In the genomic region with DNA sequence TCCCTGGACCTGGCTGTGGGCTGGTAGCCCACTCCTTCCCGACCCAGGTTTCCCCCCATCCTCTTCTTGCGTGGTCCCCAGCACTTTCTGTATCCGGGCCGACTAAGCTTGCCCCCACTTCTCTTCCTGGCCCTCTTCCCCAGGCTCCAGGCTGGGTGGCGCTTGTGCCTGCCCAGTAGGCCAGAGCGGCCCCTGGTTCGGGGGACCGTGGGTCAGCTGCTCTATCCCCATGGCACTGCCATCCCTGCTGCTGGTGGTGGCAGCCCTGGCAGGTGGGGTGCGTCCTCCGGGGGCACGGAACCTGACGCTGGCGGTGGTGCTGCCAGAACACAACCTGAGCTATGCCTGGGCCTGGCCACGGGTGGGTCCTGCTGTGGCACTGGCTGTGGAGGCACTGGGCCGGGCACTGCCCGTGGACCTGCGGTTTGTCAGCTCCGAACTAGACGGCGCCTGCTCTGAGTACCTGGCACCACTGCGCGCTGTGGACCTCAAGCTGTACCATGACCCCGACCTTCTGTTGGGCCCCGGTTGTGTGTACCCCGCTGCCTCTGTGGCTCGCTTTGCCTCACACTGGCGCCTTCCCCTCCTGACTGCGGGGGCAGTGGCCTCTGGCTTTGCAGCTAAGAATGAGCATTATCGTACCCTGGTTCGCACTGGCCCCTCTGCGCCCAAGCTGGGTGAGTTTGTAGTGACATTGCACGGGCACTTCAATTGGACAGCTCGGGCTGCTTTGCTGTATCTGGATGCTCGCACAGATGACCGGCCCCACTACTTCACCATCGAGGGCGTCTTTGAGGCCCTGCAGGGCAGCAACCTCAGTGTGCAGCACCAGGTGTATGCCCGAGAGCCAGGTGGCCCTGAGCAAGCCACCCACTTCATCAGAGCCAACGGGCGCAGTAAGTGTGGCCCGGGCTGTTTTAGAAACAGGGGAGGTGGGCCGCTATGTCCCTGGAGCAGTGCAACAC, we compare ENCODE assay signal across 8 mouse cellular contexts. TPM values are rescaled to one million over a fixed set of nuclear protein-coding genes. Genes with fewer than 3 reads are reported as not detected.
DNase-seq lines count a peak whose midpoint lies in the region; ATAC-seq and TF ChIP-seq lines count a peak whose summit lies in the region.

No protein-coding gene starts in this region.

- no peaks in the 10 kb centered on the region for H3K36me3 ChIP-seq in forebrain, embryonic 14.5 days (ENCODE audit: control insufficient read depth, insufficient read depth, low read length)
- H3K36me3 ChIP-seq in intestine, postnatal 0 days (ENCODE audit: control insufficient read depth, insufficient read depth): no peaks in the 10 kb centered on the region
- H3K36me3 ChIP-seq in midbrain, embryonic 11.5 days (ENCODE audit: control insufficient read depth, insufficient read depth, low read length): no peaks in the 10 kb centered on the region

- no peaks in the 10 kb centered on the region for H3K27me3 ChIP-seq in forebrain, embryonic 14.5 days (replicated peaks; ENCODE audit: control insufficient read depth, insufficient read depth, low read length)
- H3K27me3 ChIP-seq in intestine, postnatal 0 days (replicated peaks; ENCODE audit: control insufficient read depth, insufficient read depth, low read length): peaks cover 16% of the 10 kb centered on the region; the same call in 1 of the 2 replicates
- H3K27me3 ChIP-seq in midbrain, embryonic 11.5 days (ENCODE audit: control insufficient read depth, insufficient read depth, low read length): peaks cover 13% of the 10 kb centered on the region

- H3K4me2 ChIP-seq in forebrain, embryonic 14.5 days (ENCODE audit: low read length): peak overlapping the region; percentile 83
- H3K4me2 ChIP-seq in intestine, postnatal 0 days (replicated peaks; ENCODE audit: low read depth): peak overlapping the region; percentile 82
- H3K4me2 ChIP-seq in midbrain, embryonic 11.5 days: peak overlapping the region; percentile 81

- TF ChIP-seq POLR2A in lung, adult 2 months (IDR thresholded peaks at IDR 0.05; ENCODE audit: borderline replicate concordance, extremely low read depth, low read depth, low read length): no peak

- no peak for DNase-seq in lung, adult 2 months
- no peak for DNase-seq in lung, postnatal 25 days (ENCODE audit: low spot score)
- DNase-seq in cerebellum, adult 11 months: peak; percentile 58
- peak; percentile 1 for DNase-seq in forebrain, embryonic 14.5 days (ENCODE audit: low spot score)
- no peak for DNase-seq in midbrain, embryonic 11.5 days (ENCODE audit: low spot score, missing footprints)
- DNase-seq in thymus, postnatal 25 days: no peak

- peaks cover 4% of the 10 kb centered on the region; the same call in 1 of the 2 replicates for H3K4me1 ChIP-seq in lung, adult 2 months (ENCODE audit: control insufficient read depth, insufficient read depth, low read length)
- peaks cover 14% of the 10 kb centered on the region for H3K4me1 ChIP-seq in forebrain, embryonic 14.5 days (ENCODE audit: control insufficient read depth, insufficient read depth, low read length)
- no peaks in the 10 kb centered on the region for H3K4me1 ChIP-seq in intestine, postnatal 0 days (replicated peaks; ENCODE audit: control insufficient read depth, insufficient read depth, low read length)
- H3K4me1 ChIP-seq in midbrain, embryonic 11.5 days (ENCODE audit: control insufficient read depth, insufficient read depth, low read length): peaks cover 21% of the 10 kb centered on the region

- no peaks in the 10 kb centered on the region for H3K9me3 ChIP-seq in forebrain, embryonic 14.5 days (replicated peaks; ENCODE audit: control insufficient read depth, low read length)
- H3K9me3 ChIP-seq in intestine, postnatal 0 days (ENCODE audit: control insufficient read depth): no peaks in the 10 kb centered on the region
- no peaks in the 10 kb centered on the region for H3K9me3 ChIP-seq in midbrain, embryonic 11.5 days (ENCODE audit: control insufficient read depth, low read length)

- H3K27ac ChIP-seq in forebrain, embryonic 14.5 days (ENCODE audit: low read depth, low read length): 0 out of 2 replicates have a peak overlapping the region, but pooled peaks have one; percentile 77
- H3K27ac ChIP-seq in intestine, postnatal 0 days (ENCODE audit: low read depth, low read length): peak overlapping the region; percentile 75; the same call in 1 of the 2 replicates
- no peak overlapping the region for H3K27ac ChIP-seq in midbrain, embryonic 11.5 days (ENCODE audit: low read depth, low read length)

- TF ChIP-seq CTCF in lung, adult 2 months (IDR thresholded peaks at IDR 0.05; ENCODE audit: insufficient read depth, low read length): no peak
- TF ChIP-seq CTCF in intestine, postnatal 0 days (IDR thresholded peaks at IDR 0.05; ENCODE audit: low read depth): no peak

- WGBS in lung, adult 2 months: 65% methylated on average over 42 of the region's 42 CpGs
- WGBS in forebrain, embryonic 14.5 days: 53% methylated on average over 42 of the region's 42 CpGs
- WGBS in intestine, postnatal 0 days: 57% methylated on average over 42 of the region's 42 CpGs
- 42% methylated on average over 42 of the region's 42 CpGs for WGBS in midbrain, embryonic 11.5 days

- H3K4me3 ChIP-seq in lung, adult 2 months (replicated peaks; ENCODE audit: extremely low read depth, low read depth, low read length): peak overlapping the region; percentile 62
- H3K4me3 ChIP-seq in forebrain, embryonic 14.5 days (ENCODE audit: low read depth, low read length): peak overlapping the region; percentile 62
- peak overlapping the region; percentile 56 for H3K4me3 ChIP-seq in intestine, postnatal 0 days (ENCODE audit: low read depth, low read length)
- H3K4me3 ChIP-seq in midbrain, embryonic 11.5 days (ENCODE audit: low read depth, low read length): peak overlapping the region; percentile 60

- H3K9ac ChIP-seq in forebrain, embryonic 14.5 days (ENCODE audit: low read length): peak overlapping the region; percentile 95
- peak overlapping the region; percentile 69 for H3K9ac ChIP-seq in intestine, postnatal 0 days (ENCODE audit: low read depth, low read length)
- peak overlapping the region; percentile 89 for H3K9ac ChIP-seq in midbrain, embryonic 11.5 days (ENCODE audit: low read length)

- ATAC-seq in forebrain, embryonic 14.5 days: peak; percentile 8; the same call in 1 of the 2 replicates
- no peak; the same call in 1 of the 2 replicates for ATAC-seq in intestine, postnatal 0 days
- peak; percentile 5; the same call in 1 of the 2 replicates for ATAC-seq in midbrain, embryonic 11.5 days (ENCODE audit: low FRiP score)
- no peak for ATAC-seq in megakaryocyte-erythroid progenitor cell, adult 5-6 weeks (replicated peaks; ENCODE audit: low FRiP score, low TSS enrichment, poor library complexity, severe bottlenecking)

RNA-seq across cellular contexts. Expression of a gene that starts 0.5 kb away (rescaled TPM):
- 77.5 and 97.5 TPM in 2 replicates for polyA plus RNA-seq in lung, adult 2 months (2012; rRNA removed)
- polyA plus RNA-seq in forebrain, embryonic 14.5 days (2014; fragmentation: Nextera tagmentation; extraction: Ambion mirVana): 10.7 and 11.2 TPM in 2 replicates
- polyA plus RNA-seq in intestine, postnatal 0 days (2015; fragmentation: Nextera tagmentation; extraction: Ambion mirVana): 3.5 and 4.1 TPM in 2 replicates
- 14.0 and 15.5 TPM in 2 replicates for polyA plus RNA-seq in midbrain, embryonic 11.5 days (2014; fragmentation: Nextera tagmentation; extraction: Ambion mirVana)
- 0.09 and 2.0 TPM in 2 replicates for total RNA-seq in megakaryocyte-erythroid progenitor cell, adult 5-6 weeks (2014; fragmentation: Nextera tagmentation)
- 0.08 and 0.14 TPM in 2 replicates for total RNA-seq in megakaryocyte-erythroid progenitor cell, adult 5-6 weeks (2017)

RNA-seq across cellular contexts. Expression of a gene that starts 21.2 kb away (rescaled TPM):
- 12.1 and 14.7 TPM in 2 replicates for polyA plus RNA-seq in lung, adult 2 months (2012; rRNA removed)
- polyA plus RNA-seq in forebrain, embryonic 14.5 days (2014; fragmentation: Nextera tagmentation; extraction: Ambion mirVana): 4.2 and 5.7 TPM in 2 replicates
- polyA plus RNA-seq in intestine, postnatal 0 days (2015; fragmentation: Nextera tagmentation; extraction: Ambion mirVana): 0.08 and 0.22 TPM in 2 replicates
- polyA plus RNA-seq in midbrain, embryonic 11.5 days (2014; fragmentation: Nextera tagmentation; extraction: Ambion mirVana): 2.9 and 3.4 TPM in 2 replicates
- total RNA-seq in megakaryocyte-erythroid progenitor cell, adult 5-6 weeks (2014; fragmentation: Nextera tagmentation): 1.6 TPM in 1 of 2 replicates, not detected in the other
- total RNA-seq in megakaryocyte-erythroid progenitor cell, adult 5-6 weeks (2017): not detected in 2 replicates

RNA-seq across cellular contexts. Expression of a gene that starts 24.0 kb away (rescaled TPM):
- 61.6 and 71.6 TPM in 2 replicates for polyA plus RNA-seq in lung, adult 2 months (2012; rRNA removed)
- polyA plus RNA-seq in forebrain, embryonic 14.5 days (2014; fragmentation: Nextera tagmentation; extraction: Ambion mirVana): 67.0 and 82.7 TPM in 2 replicates
- polyA plus RNA-seq in intestine, postnatal 0 days (2015; fragmentation: Nextera tagmentation; extraction: Ambion mirVana): 270 and 305 TPM in 2 replicates
- polyA plus RNA-seq in midbrain, embryonic 11.5 days (2014; fragmentation: Nextera tagmentation; extraction: Ambion mirVana): 70.0 and 72.9 TPM in 2 replicates
- total RNA-seq in megakaryocyte-erythroid progenitor cell, adult 5-6 weeks (2014; fragmentation: Nextera tagmentation): 70.7 and 73.0 TPM in 2 replicates
- 43.1 and 63.0 TPM in 2 replicates for total RNA-seq in megakaryocyte-erythroid progenitor cell, adult 5-6 weeks (2017)

RNA-seq across cellular contexts. Expression of a gene that starts 36.5 kb away (rescaled TPM):
- 13.1 and 17.3 TPM in 2 replicates for polyA plus RNA-seq in lung, adult 2 months (2012; rRNA removed)
- polyA plus RNA-seq in forebrain, embryonic 14.5 days (2014; fragmentation: Nextera tagmentation; extraction: Ambion mirVana): 5.6 and 7.3 TPM in 2 replicates
- polyA plus RNA-seq in intestine, postnatal 0 days (2015; fragmentation: Nextera tagmentation; extraction: Ambion mirVana): 1.6 and 1.9 TPM in 2 replicates
- polyA plus RNA-seq in midbrain, embryonic 11.5 days (2014; fragmentation: Nextera tagmentation; extraction: Ambion mirVana): 4.4 and 4.5 TPM in 2 replicates
- total RNA-seq in megakaryocyte-erythroid progenitor cell, adult 5-6 weeks (2014; fragmentation: Nextera tagmentation): 1.2 and 2.5 TPM in 2 replicates
- 0.38 and 1.6 TPM in 2 replicates for total RNA-seq in megakaryocyte-erythroid progenitor cell, adult 5-6 weeks (2017)

RNA-seq across cellular contexts. Expression of a gene that starts 36.7 kb away (rescaled TPM):
- polyA plus RNA-seq in lung, adult 2 months (2012; rRNA removed): 0.04 and 0.15 TPM in 2 replicates
- polyA plus RNA-seq in forebrain, embryonic 14.5 days (2014; fragmentation: Nextera tagmentation; extraction: Ambion mirVana): 2.1 and 2.2 TPM in 2 replicates
- polyA plus RNA-seq in intestine, postnatal 0 days (2015; fragmentation: Nextera tagmentation; extraction: Ambion mirVana): 6.0 and 6.7 TPM in 2 replicates
- polyA plus RNA-seq in midbrain, embryonic 11.5 days (2014; fragmentation: Nextera tagmentation; extraction: Ambion mirVana): 2.4 and 2.5 TPM in 2 replicates
- total RNA-seq in megakaryocyte-erythroid progenitor cell, adult 5-6 weeks (2014; fragmentation: Nextera tagmentation): not detected in 2 replicates
- total RNA-seq in megakaryocyte-erythroid progenitor cell, adult 5-6 weeks (2017): 0.15 and 0.28 TPM in 2 replicates

Comparison
In these comparisons a context has a peak if more than half of its experiments do, and no peak if none do; other contexts are left out.
1. DNase-seq: peak in cerebellum, adult 11 months (single experiment) and forebrain, embryonic 14.5 days (single experiment); none in lung, adult 2 months (single experiment), lung, postnatal 25 days (single experiment), midbrain, embryonic 11.5 days (single experiment) and thymus, postnatal 25 days (single experiment).
2. ATAC-seq: peak in forebrain, embryonic 14.5 days (single experiment) and midbrain, embryonic 11.5 days (single experiment); none in intestine, postnatal 0 days (single experiment) and megakaryocyte-erythroid progenitor cell, adult 5-6 weeks (single experiment).
3. Peak in every context shown above with its lines, with median percentiles within 50 percentile points of each other: H3K4me3 ChIP-seq, H3K4me2 ChIP-seq and H3K9ac ChIP-seq.